Comparison of ENCODE assay signal across 9 mouse cellular contexts in the genomic region with DNA sequence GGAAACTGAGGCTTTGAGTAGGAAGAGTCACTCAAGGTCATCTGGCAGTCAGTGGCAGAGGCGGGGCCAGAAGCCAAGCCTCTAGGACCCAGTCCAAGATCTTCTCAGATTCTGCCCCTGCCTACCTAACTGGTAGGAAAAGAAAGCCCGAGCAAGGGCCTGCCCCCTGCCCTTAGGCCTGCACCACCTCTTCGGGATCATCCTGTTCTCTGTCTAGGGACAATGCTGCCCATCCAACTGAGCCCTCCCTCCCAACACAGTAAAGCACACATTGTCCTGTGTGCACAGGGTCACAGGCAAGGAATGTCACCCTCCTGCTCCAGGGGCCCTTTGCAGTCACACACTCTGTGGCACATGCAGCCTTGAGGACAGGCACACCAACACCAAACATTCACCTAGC. TPM values are rescaled to one million over a fixed set of nuclear protein-coding genes. Genes with fewer than 3 reads are reported as not detected.
DNase-seq lines count a peak whose midpoint lies in the region; ATAC-seq and TF ChIP-seq lines count a peak whose summit lies in the region.
"Had no signal": no experiment of that assay in that cellular context is flagged by ENCODE, and none has a peak within 500 bp of the region (broad histone marks: within the 10 kb centered on the region; RNA-seq: fewer than 3 reads in every experiment).

No protein-coding gene starts in this region.

- DNase-seq in adrenal gland, postnatal 10 days = peak; percentile 49
- no peak for DNase-seq in adrenal gland, postnatal 25 days
- DNase-seq in embryonic facial prominence, embryonic 10.5 days (ENCODE audit: low spot score) = no peak
- peak; percentile 35 for DNase-seq in heart, postnatal 4 days
- DNase-seq in midbrain, embryonic 14.5 days = no peak
- no peak for DNase-seq in frontal cortex, postnatal 25 days (ENCODE audit: low spot score in 2 of 2)
- no peak for DNase-seq in B cell, adult 2 months
- DNase-seq in liver, postnatal 0 days = no peak
- DNase-seq: gastrocnemius, postnatal 25 days had no signal

- peak overlapping the region; percentile 97 for H3K4me2 ChIP-seq in midbrain, embryonic 14.5 days (ENCODE audit: low read length)
- no peak overlapping the region for H3K4me2 ChIP-seq in liver, postnatal 0 days (ENCODE audit: low read depth, low read length)

- H3K27ac ChIP-seq in embryonic facial prominence, embryonic 10.5 days (replicated peaks) = no peak overlapping the region
- no peak overlapping the region for H3K27ac ChIP-seq in midbrain, embryonic 14.5 days (replicated peaks; ENCODE audit: low read depth, low read length)
- H3K27ac ChIP-seq in liver, postnatal 0 days (ENCODE audit: low read depth) = no peak overlapping the region

- TF ChIP-seq CTCF in liver, postnatal 0 days (IDR thresholded peaks at IDR 0.05; ENCODE audit: low read depth) = no peak

- 55% methylated on average over 3 of the region's 3 CpGs for WGBS in embryonic facial prominence, embryonic 10.5 days
- WGBS in midbrain, embryonic 14.5 days = 42% methylated on average over 3 of the region's 3 CpGs
- WGBS in liver, postnatal 0 days (ENCODE audit: insufficient replicate concordance) = 57% methylated on average over 3 of the region's 3 CpGs

- no peaks in the 10 kb centered on the region for H3K36me3 ChIP-seq in embryonic facial prominence, embryonic 10.5 days (replicated peaks)
- H3K36me3 ChIP-seq in midbrain, embryonic 14.5 days (ENCODE audit: control insufficient read depth, insufficient read depth, low read length) = peaks cover 3% of the 10 kb centered on the region
- no peaks in the 10 kb centered on the region for H3K36me3 ChIP-seq in liver, postnatal 0 days (replicated peaks; ENCODE audit: insufficient read depth, low read length)

- no peak for ATAC-seq in midbrain, embryonic 14.5 days (ENCODE audit: low FRiP score, low TSS enrichment)
- ATAC-seq in liver, postnatal 0 days = no peak

- H3K4me3 ChIP-seq in embryonic facial prominence, embryonic 10.5 days = peak overlapping the region; percentile 77
- peak overlapping the region; percentile 82 for H3K4me3 ChIP-seq in midbrain, embryonic 14.5 days (replicated peaks; ENCODE audit: low read depth, low read length)
- no peak overlapping the region for H3K4me3 ChIP-seq in liver, postnatal 0 days (ENCODE audit: low read depth, low read length)

- peaks cover 69% of the 10 kb centered on the region for H3K4me1 ChIP-seq in embryonic facial prominence, embryonic 10.5 days
- H3K4me1 ChIP-seq in midbrain, embryonic 14.5 days (ENCODE audit: control insufficient read depth, insufficient read depth, low read length) = peaks cover 60% of the 10 kb centered on the region
- H3K4me1 ChIP-seq in liver, postnatal 0 days (ENCODE audit: insufficient read depth) = peaks cover 17% of the 10 kb centered on the region

- TF ChIP-seq EP300 in liver, postnatal 0 days (IDR thresholded peaks at IDR 0.05; ENCODE audit: low read depth) = no peak

- H3K27me3 ChIP-seq in embryonic facial prominence, embryonic 10.5 days (replicated peaks; ENCODE audit: low read depth, poor library complexity, severe bottlenecking) = peaks cover 94% of the 10 kb centered on the region
- H3K27me3 ChIP-seq in midbrain, embryonic 14.5 days (ENCODE audit: control insufficient read depth, insufficient read depth, low read length) = peaks cover 3% of the 10 kb centered on the region; the same call in 1 of the 2 replicates
- peaks cover 68% of the 10 kb centered on the region for H3K27me3 ChIP-seq in liver, postnatal 0 days (ENCODE audit: insufficient read depth, low read length)

- H3K9me3 ChIP-seq in embryonic facial prominence, embryonic 10.5 days = no peaks in the 10 kb centered on the region
- H3K9me3 ChIP-seq in midbrain, embryonic 14.5 days (ENCODE audit: control insufficient read depth, low read length) = no peaks in the 10 kb centered on the region
- no peaks in the 10 kb centered on the region for H3K9me3 ChIP-seq in liver, postnatal 0 days (ENCODE audit: low read length)

- H3K9ac ChIP-seq in midbrain, embryonic 14.5 days (replicated peaks; ENCODE audit: low read length) = peak overlapping the region; percentile 0; the same call in 1 of the 2 replicates
- H3K9ac ChIP-seq in liver, postnatal 0 days (replicated peaks) = no peak overlapping the region

RNA-seq across cellular contexts. Expression of gene Kcnh2, which starts 1.3 kb away (rescaled TPM):
- 10 to 100 TPM; 12.8 to 23.1 TPM for total RNA-seq in adrenal gland, postnatal 10 days (2021)
- 12.7 and 26.0 TPM in 2 replicates for total RNA-seq in adrenal gland, postnatal 25 days (2021)
- 10.9 and 13.7 TPM in 2 replicates for polyA plus RNA-seq in embryonic facial prominence, embryonic 10.5 days (2016; fragmentation: Nextera tagmentation; extraction: Ambion mirVana)
- 100 to 1,000 TPM; 108 to 118 TPM for total RNA-seq in heart, postnatal 4 days (2021)
- 10.2 and 13.1 TPM in 2 replicates for polyA plus RNA-seq in midbrain, embryonic 14.5 days (2014; fragmentation: Nextera tagmentation; extraction: Ambion mirVana)
- polyA plus RNA-seq in liver, postnatal 0 days (2015; fragmentation: Nextera tagmentation; extraction: Ambion mirVana) = 0.05 and 0.08 TPM in 2 replicates

RNA-seq across cellular contexts. Expression of gene Nos3, which starts 14.5 kb away (rescaled TPM):
- total RNA-seq in adrenal gland, postnatal 10 days (2021) = 10 to 100 TPM; 16.3 to 16.6 TPM
- 8.3 and 8.7 TPM in 2 replicates for total RNA-seq in adrenal gland, postnatal 25 days (2021)
- 7.6 and 7.7 TPM in 2 replicates for polyA plus RNA-seq in embryonic facial prominence, embryonic 10.5 days (2016; fragmentation: Nextera tagmentation; extraction: Ambion mirVana)
- total RNA-seq in heart, postnatal 4 days (2021) = 10 to 100 TPM; 39.5 to 40.6 TPM
- polyA plus RNA-seq in midbrain, embryonic 14.5 days (2014; fragmentation: Nextera tagmentation; extraction: Ambion mirVana) = 5.1 and 7.0 TPM in 2 replicates
- 1.7 and 1.8 TPM in 2 replicates for polyA plus RNA-seq in liver, postnatal 0 days (2015; fragmentation: Nextera tagmentation; extraction: Ambion mirVana)

RNA-seq across cellular contexts. Expression of gene Atg9b, which starts 41.9 kb away (rescaled TPM):
- total RNA-seq in adrenal gland, postnatal 10 days (2021) = under 1 TPM; 0.60 to 0.67 TPM
- 0.27 and 1.2 TPM in 2 replicates for total RNA-seq in adrenal gland, postnatal 25 days (2021)
- 0.69 and 0.83 TPM in 2 replicates for polyA plus RNA-seq in embryonic facial prominence, embryonic 10.5 days (2016; fragmentation: Nextera tagmentation; extraction: Ambion mirVana)
- total RNA-seq in heart, postnatal 4 days (2021) = under 1 TPM; 0.45 to 0.83 TPM
- 0.72 and 1.0 TPM in 2 replicates for polyA plus RNA-seq in midbrain, embryonic 14.5 days (2014; fragmentation: Nextera tagmentation; extraction: Ambion mirVana)
- 0.25 and 0.48 TPM in 2 replicates for polyA plus RNA-seq in liver, postnatal 0 days (2015; fragmentation: Nextera tagmentation; extraction: Ambion mirVana)

RNA-seq across cellular contexts. Expression of gene Abcb8, which starts 43.4 kb away (rescaled TPM):
- total RNA-seq in adrenal gland, postnatal 10 days (2021) = 100 to 1,000 TPM in 1 of 2 experiments, 10 to 100 TPM in 1; 93.7 to 116 TPM
- total RNA-seq in adrenal gland, postnatal 25 days (2021) = 83.6 and 88.2 TPM in 2 replicates
- polyA plus RNA-seq in embryonic facial prominence, embryonic 10.5 days (2016; fragmentation: Nextera tagmentation; extraction: Ambion mirVana) = 53.6 and 57.2 TPM in 2 replicates
- 10 to 100 TPM; 86.3 to 87.0 TPM for total RNA-seq in heart, postnatal 4 days (2021)
- 45.3 and 52.1 TPM in 2 replicates for polyA plus RNA-seq in midbrain, embryonic 14.5 days (2014; fragmentation: Nextera tagmentation; extraction: Ambion mirVana)
- 20.3 and 22.3 TPM in 2 replicates for polyA plus RNA-seq in liver, postnatal 0 days (2015; fragmentation: Nextera tagmentation; extraction: Ambion mirVana)

Comparison
In these comparisons a context has a peak if more than half of its experiments do, and no peak if none do; other contexts are left out.
1. DNase-seq: peak in adrenal gland, postnatal 10 days (single experiment) and heart, postnatal 4 days (single experiment); none in adrenal gland, postnatal 25 days (single experiment), embryonic facial prominence, embryonic 10.5 days (single experiment), midbrain, embryonic 14.5 days (single experiment), frontal cortex, postnatal 25 days (0 of 2), B cell, adult 2 months (0 of 2) and liver, postnatal 0 days (single experiment).